Mouse (Mus musculus) liver (tissue): ENCODE measurements around the gene Fam196b.

Experiments
- DNase-seq: peaks from one replicate; pipeline ENCODE4 v3.0.0-alpha.2; 2020; ENCODE audit warnings: mixed read lengths

The Fam196b gene

DNA sequence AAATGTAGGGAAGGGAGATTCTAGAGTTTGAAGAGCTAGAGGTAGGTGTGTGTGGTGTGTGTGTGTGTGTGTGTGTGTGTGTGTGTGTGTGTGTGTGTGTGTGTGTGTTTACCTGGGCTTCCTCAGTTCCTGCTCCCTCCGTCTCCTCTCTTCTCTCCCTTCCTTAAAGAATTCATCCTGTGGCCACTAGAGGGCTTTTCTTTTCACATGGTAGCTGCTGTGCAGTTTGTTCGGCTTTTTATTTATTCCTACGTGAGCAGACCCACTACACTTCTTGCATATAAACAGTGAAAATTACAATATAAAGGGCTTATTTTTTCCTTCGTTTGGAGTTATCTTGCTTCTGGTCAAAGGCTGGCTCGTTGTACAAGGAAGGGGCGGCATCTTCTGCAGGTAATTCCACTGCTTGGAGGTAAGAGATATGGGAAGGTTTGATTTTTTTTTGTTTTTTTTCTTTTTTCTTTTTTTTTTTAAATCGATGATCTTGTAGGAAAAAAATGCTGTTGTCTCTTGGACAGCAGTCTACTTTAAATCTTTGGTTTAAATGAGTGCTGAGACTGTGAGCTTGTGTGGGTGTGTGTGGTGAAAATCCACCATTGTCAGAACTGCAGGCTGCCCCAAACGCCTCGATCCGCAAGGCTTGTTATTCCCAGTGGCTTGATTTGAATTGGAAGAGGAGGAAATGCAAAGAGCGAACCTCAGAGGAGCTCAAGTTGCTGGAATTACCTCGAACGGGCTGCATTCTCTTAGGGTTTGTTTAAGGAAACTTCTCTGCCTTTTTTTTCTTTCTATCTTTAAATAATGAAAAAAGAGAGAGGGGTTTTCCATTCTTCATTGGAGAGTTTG is at the start of gene Fam196b:
Fam196b (plus strand) TSS at position 289 of the 846 bp plus-strand sequence.
- no peak for DNase-seq

DNA sequence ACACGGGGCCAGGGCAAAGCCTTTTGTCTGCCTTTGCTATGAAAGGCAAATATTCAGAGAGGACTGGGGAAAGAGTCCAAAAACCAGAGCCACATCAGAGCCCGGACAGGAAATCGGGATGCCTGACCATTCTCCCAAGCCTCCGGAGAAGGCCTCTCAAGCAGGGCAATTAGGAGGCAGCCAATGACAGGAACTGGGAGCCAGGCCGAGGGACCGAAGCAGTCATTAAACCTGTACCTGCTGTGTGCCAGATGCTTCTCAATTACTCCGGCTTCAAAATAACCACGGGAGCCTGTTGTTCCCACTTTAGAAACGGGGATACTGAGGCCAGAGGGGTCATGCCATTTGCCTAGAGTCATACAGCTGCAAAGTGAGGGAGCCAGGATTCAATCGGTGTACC is 42.6 kb upstream of the Fam196b start:
- DNase-seq = no peak

DNA sequence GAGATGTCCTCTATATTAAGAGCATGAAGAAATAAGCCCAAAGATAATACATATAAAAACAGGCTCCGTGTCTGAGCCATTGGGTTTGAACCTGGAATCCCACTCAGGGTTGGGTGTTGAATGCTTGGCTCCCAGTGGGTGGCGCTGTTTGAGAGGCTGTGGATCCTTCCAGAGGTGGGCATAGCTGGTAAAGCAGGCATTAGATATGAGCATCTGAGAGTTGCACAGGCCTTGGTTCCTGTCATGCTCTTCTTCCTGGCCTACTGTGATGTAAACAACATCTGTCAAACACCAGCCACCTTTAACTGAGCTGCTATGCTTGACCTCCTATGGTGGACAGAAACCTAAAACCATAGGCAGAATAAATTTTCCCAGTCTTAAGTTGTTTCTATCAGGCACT is 38.7 kb upstream of the Fam196b start:
- DNase-seq = peak; percentile 10

DNA sequence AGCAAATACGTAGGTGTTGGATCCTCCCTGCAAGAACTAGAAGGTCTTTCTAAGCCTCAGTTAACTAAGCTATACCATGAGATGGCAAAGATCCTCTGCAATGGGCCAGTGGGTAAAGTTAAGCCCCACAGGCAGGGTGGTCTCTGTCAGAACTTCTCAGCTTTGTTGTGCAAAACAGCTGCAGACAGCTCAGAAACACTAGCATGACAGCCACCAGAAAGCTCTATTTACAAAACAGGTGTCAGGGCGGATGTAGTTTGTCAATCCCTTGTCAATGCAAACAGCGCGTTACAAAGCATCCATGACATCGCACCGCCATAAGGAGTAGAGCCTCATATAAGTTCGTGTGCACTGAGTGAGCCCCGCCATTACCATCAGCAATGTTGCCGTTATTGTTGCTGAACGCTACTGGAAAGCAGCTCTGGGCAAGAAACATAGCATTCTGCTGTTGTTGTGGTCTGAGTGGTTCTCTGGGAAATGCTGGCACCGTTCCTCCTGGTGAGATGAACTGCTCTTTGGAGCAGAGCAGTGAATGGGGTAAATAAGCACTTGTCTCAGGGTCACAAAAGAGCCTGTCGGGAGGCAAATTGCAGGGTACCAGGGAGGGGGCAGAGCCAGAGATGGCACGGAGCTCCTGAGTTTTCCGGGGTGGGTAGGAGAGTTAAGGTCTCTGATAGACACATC is 38.1 kb upstream of the Fam196b start:
- no peak for DNase-seq

DNA sequence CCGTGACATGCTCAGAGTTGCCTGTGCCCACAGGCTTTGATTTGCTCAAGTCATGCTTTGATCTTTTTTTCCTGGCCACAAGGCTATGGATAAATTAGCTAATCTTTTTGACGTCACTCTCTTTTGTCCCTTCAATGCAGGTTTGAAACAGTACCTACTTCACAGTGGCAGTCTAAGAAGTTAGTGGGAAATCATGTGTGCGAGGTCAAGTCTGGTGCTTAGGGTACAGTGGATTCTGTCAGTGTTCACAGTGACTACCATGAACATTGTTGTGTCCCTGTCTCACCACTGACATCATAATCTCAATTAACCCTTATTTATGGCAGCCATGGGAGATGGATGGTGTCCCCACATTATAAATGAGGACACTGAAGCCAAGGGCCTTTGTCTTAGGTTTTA is 37.6 kb upstream of the Fam196b start:
- DNase-seq = no peak

DNA sequence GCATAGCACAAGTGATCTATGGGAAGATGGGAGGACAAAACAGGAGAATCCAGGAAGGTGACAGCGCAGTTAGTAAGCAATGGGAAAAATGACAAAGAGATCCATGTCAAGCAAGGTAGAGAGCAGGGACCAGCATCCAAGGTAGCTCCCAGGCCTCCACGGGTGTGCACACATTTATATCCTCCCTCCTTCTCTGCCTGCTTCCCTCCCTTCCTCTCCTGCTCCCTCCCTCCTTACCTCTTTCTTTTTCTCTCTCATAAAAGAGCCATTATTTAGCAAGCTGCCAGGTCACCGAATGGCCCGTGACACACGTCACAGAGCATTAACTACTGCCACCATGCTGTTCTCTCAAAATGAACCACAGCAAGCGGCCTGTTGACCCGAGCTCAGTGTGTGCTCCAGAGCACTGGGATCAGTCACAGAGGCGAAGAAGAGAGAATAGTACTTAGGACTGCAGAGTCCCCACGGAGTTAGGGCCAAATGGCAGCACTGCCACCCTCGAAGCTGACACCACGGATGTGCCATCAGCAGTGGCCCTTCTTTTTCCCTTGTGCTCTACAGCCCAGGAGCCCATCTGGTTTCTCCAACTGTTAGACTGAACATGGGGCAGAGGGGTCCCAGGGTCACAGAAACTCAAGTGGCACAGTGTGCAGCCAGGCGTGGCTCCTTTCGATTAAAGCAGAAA is 30.4 kb upstream of the Fam196b start:
- DNase-seq = no peak

DNA sequence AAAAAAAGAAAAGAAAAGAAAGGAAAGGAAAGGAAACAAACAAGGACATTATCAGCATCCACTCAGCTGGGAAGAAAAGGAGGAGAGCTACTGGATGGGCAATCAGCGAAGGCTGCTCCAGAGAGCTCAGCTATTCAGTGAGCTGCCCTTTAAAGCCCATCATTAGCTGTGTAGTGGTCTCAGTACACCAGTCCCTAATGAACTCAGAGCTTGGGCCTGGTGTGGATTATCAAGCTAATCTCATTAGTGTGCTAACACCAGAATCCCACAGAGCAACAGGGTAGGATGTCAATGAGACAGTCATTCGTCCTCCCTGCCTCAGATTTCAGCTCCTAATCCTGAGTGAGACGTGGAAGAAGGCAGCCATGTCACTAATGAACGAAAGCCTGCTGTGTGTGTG is 24.4 kb upstream of the Fam196b start:
- no peak for DNase-seq

DNA sequence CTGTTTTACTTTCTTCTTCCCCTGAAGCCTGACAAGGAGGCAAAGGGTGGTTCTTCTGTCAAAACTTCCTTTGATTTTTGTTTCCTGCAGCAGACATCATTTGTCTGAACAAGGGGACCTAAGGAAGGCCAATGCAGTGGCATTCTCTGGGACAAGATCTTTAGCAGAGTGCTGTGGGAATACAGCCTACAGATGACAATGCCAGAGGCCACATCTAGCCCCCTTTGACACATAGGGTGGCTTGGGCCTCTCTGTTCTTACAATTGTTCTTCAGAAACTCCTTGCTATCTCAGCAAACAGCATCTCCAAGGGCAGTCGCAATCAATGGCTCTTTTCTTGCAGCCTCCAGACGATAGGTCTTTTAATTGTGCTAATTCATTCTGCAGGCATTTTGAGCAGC is 23.9 kb upstream of the Fam196b start:
- DNase-seq = no peak

DNA sequence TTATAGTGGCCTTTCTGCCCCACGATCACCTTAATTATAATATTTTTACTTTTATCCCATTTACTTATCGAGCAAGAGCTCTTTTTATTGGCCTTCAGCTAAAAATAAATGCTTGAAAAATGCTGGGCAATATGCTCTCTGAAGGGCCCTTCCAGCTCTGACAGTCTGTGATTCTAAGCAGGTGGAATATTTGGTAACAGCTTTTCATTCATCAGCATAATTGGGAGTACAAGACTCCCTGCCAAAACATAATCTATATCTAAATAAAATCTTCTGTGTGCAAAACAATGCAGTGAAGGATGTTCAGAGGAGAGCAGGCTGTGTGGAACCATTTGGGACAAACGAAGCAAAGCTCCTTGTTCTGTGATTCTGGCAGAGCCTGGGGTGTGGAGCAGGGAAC is 23.3 kb upstream of the Fam196b start:
- DNase-seq = no peak

DNA sequence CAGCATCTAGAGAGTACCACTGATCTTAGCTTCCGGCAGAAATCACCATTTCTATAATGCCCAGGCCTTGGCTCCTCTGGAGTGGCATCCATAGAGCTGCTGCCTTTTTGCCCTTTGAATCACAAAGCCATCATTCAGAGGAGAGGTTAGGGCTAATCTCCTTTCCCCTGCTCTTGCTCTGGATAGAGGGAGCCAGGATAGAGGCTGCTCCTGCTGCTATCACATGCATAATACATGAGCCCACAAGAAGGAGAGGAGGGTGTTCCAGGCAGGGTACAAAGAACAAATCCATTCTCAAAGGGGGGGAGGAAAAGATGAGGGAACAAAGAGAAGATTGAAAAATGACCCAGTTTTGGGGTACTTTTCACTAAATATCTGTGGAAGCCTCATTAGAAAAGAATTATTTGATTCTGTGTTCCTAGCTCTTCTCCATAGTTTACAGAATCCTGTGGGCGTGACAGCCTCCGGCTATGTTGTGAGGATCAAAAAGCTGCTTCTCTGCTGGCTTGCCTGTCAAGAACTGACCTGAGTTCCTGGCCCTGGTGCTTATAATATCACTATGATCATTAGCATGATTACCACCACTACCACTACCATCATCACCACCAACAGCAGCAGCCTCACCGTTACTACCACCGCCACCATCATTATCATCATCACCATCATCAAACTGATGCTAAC is 16.8 kb upstream of the Fam196b start:
- DNase-seq = no peak

DNA sequence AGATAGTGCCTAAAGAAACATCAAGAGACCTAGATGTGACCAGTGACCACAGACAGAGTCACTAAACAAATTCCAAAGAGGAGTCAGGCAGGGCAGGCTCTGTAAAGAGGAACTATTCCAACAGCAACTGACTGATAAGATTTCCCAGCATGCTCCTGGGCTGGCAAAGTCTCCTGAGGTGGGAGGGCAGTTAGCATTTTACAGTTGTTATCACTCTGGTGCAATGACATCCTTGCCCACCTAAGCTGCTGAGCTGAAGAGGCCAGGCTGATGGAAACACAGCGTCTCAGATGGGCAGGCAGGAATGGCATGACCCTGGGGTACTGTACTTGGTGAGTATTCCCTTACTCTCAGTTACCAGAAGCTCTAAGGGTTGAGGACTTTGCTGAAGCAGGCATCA is 15.1 kb upstream of the Fam196b start:
- DNase-seq = peak; percentile 24

DNA sequence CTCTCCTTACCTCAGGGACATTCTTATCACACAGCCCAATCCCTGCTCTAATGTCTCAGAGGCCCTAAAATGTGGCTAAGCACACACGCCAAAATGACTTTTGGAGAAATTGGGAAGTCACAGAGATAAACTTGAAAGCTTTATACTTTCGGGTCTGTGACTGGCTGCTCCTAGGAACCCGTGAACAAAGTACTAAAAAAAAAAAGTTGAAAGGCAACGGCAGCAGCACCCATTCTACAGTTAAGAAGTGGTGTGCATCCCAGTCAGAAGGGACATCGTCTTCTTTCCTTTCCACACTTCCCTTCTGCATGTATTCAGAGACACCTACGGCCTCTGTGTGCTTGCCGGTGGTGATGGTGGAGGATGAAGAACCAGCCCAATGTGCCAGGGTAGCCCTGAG is 14.6 kb upstream of the Fam196b start:
- no peak for DNase-seq

DNA sequence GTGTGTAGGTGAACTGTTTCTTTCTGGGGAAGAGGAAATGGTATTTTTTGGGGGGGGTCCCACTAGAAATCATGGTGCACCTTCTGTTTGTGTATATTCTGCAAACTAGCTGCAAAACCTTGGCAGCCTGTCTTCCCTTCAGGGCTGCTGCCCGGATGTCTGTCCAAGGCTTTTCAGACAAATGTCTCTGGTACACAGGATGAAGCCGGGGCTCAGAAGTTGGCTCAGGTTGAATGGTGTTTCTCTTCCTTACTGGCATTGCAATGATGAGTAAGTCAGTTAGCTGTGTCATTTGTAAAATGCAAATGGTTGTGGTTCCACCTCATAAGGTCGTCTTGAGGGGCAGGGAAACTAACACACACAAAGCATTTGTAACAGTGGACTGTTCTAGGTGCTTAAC is 8.4 kb upstream of the Fam196b start:
- no peak for DNase-seq

DNA sequence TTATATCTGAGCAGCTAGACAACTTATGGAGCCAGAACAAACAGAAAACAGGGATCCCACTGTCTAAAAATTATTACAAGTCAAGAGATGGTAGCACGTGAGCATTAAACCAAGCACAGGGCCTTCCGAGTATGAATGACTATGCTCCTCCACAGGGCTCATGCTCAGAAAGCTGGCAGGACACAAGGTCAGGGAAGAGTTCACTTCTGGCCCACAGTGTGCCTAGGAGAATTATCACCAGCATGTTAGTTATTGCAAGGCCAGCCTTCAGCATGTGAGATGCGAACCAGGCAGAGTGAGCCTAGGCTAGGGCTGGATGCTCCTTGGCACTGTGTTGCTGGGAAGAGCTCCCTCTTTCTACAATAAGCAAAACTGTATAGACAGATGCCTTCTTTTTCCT is 5.9 kb upstream of the Fam196b start:
- no peak for DNase-seq

DNA sequence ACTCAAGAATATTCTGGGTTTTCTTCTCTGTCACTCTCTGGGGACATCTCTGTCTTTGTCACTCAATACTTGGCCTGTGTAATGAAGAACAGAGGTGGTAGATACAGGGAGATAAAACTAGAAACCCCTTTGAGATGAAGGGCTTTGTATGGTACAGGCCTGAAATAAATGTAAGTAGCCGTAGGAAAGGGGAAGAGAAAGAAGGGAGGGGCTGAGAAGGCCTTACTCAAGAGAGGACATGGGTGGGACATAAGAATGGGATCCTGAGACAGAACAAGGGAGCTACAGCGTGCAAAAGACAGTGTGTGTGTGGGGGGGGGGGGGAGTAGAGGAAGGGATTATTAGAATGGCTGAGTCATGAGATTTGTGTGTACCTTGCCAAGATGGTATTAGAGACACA is 5.3 kb upstream of the Fam196b start:
- DNase-seq = no peak

DNA sequence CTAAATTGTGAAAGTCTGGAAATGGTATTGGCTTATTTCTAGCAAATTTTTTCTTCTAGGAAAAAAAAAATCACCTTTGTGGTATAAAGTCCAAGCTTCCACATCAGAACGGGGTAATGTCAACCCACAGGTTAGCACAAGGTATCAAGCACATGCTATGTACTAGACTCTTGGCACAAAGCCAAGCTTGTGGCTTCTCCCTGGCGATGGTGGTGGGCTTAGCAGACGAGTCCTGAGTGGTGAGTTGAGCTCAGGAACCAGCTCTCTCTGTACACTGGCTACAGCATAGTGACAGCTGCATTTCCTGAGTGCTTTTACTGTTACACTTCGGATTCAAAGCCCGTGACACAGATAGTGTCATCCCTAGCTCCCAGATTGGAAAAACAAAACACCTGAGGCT is 2.9 kb upstream of the Fam196b start:
- DNase-seq = no peak

DNA sequence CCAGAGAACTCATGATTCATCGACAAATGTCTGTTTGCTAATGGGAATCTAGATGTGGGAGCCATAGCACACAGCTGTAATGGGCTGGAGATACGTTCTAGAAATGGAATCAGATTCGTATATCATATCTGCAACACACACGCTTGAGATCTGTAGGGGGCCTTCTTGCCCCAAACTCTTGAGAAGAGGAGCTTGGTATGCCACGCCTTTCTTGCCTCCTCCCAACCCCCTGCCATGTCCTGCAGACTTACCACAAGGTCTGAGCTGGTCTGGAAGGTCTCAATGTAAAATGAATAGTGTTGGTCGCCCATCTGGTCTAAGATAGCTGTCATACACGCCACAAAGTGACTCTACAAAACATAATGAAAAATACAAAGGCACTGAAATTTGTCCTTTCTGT is 2.4 kb upstream of the Fam196b start:
- peak; percentile 11 for DNase-seq

DNA sequence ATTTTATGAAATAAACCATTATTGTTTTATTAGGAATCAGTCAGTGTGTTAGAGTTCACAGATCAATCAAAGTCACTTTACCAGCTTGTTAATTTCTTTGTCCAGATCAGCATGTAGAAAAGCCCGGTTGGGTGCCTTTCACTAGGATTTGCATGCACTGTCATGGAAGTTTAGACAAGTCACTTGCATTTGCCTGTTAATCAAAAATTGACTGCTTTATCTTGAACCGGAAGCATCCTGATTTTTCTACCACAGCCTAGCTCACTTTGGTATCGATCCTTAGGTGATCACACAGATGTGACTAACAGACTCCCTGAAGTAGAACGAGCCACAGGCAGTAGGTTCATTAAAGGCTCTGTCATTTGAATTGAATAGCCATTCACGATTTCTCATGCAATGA is 761 bp downstream of the Fam196b start:
- no peak for DNase-seq

DNA sequence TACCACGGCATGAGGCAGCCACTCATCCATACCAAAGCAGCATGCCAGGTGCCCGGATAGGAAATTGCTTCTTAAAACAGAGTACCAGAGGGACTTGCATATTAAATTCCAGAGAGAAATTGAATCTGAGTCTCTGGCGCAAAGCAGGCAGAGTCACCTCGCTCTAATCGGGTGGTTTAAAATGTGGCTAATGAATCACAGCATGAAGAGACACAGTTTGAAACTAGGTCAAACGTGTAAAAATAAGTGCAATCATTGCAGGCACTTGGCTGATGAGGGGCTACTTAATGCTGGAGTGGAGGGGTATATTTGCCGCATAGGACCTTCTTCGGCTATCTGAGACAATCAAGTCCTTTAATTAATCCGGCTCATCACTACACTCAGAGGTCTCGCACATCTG is 1.6 kb downstream of the Fam196b start:
- no peak for DNase-seq

DNA sequence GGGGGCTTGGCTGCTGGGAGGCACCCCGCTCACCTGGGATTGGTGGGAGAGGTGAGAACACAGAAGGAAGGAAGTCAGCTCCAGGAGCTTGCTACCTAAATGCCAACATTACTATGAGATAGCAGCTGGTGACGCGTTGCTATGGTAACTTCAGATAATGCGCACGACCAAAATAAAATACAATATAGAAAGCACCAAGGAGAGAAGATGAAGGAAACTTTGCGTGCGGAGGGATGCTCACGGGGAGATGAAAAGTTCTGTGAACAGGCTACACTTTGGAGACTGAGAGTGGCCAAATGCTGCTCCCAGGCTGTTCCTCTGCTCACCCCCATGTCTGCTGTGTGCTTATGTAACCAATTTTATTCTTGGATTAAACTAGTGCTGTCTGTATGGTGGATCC is 2.4 kb downstream of the Fam196b start:
- no peak for DNase-seq

DNA sequence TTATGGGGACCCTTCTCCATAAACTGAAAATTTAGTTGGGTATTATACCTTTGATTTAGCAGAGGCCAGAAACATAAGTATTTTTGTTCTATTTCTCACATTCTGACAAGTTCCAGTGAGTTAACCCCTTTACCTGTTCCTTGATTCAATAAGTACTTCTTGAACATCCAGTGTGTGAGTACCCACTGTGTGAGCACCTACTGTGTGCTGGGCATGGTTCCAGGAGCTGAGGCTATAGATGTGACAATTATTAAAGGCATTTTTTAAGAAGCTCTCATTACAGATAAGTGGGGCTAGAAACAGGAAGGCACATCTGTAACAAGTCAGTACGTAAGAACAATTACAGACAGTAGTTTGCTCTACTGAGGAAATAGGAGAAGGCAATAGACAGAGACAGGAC is 4.7 kb downstream of the Fam196b start:
- DNase-seq = no peak

DNA sequence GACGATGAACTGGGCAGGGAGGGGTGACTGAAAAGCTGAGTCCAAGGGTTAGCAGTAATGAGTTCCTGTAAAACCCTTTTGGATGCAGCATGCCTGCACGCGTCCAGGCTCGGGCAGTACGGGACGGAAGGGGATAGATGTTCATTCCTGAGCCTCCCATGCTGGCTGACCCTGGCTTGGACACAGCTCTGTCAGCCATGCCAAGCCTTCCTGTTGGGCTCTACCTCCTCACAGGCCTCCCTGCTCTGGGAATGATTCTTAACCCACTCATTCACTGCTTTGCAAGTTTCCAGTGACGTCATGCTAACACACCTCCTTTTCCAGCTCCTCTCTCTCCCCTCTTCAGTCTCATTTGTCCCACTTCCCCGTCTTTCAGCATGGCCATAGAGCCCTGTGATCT is 9.0 kb downstream of the Fam196b start:
- no peak for DNase-seq

DNA sequence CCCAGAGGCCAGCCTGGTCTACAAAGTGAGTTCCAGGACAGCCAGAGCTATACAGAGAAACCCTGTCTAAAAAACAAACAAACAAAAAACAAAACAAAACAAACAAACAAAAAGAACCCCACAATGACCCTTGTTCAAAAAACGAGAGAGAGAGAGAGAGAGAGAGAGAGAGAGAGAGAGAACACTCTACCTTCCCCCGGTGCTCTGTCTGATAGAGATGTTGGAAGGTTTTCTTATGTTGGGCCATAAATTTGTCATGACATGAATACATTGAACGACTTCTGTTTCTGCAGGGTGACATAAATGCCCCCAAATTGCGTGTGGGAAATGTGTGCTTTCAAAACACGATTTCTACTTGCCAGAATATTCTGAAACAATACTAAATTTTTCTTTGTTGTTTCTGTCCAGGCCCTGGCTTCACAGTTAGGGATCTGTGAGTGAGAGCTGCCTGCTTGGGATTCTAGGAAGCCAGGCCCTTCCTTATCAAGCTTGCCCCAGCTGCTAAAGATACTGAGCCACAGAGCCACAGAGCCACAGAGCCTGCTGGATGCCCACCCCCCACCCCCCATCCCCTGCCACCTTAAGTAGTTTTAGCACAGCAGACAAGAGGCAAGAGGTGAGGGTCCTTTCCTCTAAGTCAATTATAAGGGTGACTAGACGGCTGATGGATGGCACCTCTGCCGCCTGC is 17.9 kb downstream of the Fam196b start:
- DNase-seq = peak; percentile 52
